Mouse (Mus musculus) neural tube, embryonic 12.5 days (tissue): ENCODE data around the gene Fndc10. TPM values are rescaled to one million over a fixed set of nuclear protein-coding genes. Genes with fewer than 3 reads are reported as not detected.

Source experiments
- ATAC-seq: fragments of 200-750 bp; cut with Nextera tagmentation; 2 replicates; pipeline ENCODE4 v1.8.0; 2017; ENCODE audit warnings: low read depth, mild to moderate bottlenecking, moderate TSS enrichment, moderate library complexity; ENCODE audit not compliant: low FRiP score
- H3K27ac ChIP-seq: fragments of 300-500 bp; sonication (generic); 2 replicates; pipeline ENCODE4 v1.5.1; 2016
- H3K27me3 ChIP-seq: fragments of 300-500 bp; sonication (generic); replicated peaks from 2 replicates; pipeline ENCODE4 v1.6.1; 2016; ENCODE audit warnings: mild to moderate bottlenecking
- H3K36me3 ChIP-seq: fragments of 300-500 bp; sonication (generic); 2 replicates; pipeline ENCODE4 v1.6.1; 2016; ENCODE audit warnings: mild to moderate bottlenecking
- H3K4me1 ChIP-seq: fragments of 300-500 bp; sonication (generic); 2 replicates; pipeline ENCODE4 v1.6.1; 2016
- H3K4me2 ChIP-seq: fragments of 300-500 bp; sonication (generic); replicated peaks from 2 replicates; pipeline ENCODE4 v1.6.1; 2016; ENCODE audit warnings: mild to moderate bottlenecking
- H3K4me3 ChIP-seq: fragments of 300-500 bp; sonication (generic); 2 replicates; pipeline ENCODE4 v1.5.1; 2016
- H3K9ac ChIP-seq: fragments of 300-500 bp; sonication (generic); 2 replicates; pipeline ENCODE4 v1.6.1; 2016; ENCODE audit warnings: mild to moderate bottlenecking
- H3K9me3 ChIP-seq: fragments of 300-500 bp; sonication (generic); 2 replicates; pipeline ENCODE4 v1.6.1; 2016; ENCODE audit warnings: mild to moderate bottlenecking
- WGBS: fragments of 180-500 bp; shearing (Covaris S2); methylation state at CpG from one replicate; pipeline ENCODE4 v1.1.7; 2016; 5-methylcytosine and 5-hydroxymethylcytosine counted together
- polyA plus RNA-seq: library from polyadenylated mRNA; unstranded; fragments of >200 nt; fragmentation: Nextera tagmentation; extraction: Ambion mirVana; gene quantifications from 2 replicates; pipeline ENCODE4 v1.2.1, GENCODE M21; 2016

The Fndc10 gene
- polyA plus RNA-seq, 1 experiment from 2014 or later, result 11.6 TPM

- no peaks in the 10 kb centered on the region for H3K9me3 ChIP-seq
- no peaks in the 10 kb centered on the region for H3K27me3 ChIP-seq
- 94% methylated on average over 8 of the region's 8 CpGs for WGBS
- peaks cover 91% of the 10 kb centered on the region for H3K36me3 ChIP-seq
- H3K4me3 ChIP-seq, result no peak overlapping the region
- H3K27ac ChIP-seq, result no peak overlapping the region
- ATAC-seq, result no peak
- H3K4me1 ChIP-seq, result no peaks in the 10 kb centered on the region
- no peak overlapping the region for H3K4me2 ChIP-seq
- H3K9ac ChIP-seq, result no peak overlapping the region
Observed at GRCm38 (mm10) chr4:155744474-155744873, 50.3 kb downstream of the Fndc10 start.

- H3K27me3 ChIP-seq, result no peaks in the 10 kb centered on the region
- H3K4me1 ChIP-seq, result no peaks in the 10 kb centered on the region
- 93% methylated on average over 5 of the region's 5 CpGs for WGBS
- H3K27ac ChIP-seq, result no peak overlapping the region
- no peak overlapping the region for H3K9ac ChIP-seq
- no peak for ATAC-seq
- no peak overlapping the region for H3K4me2 ChIP-seq
- no peaks in the 10 kb centered on the region for H3K9me3 ChIP-seq
- peaks cover 91% of the 10 kb centered on the region for H3K36me3 ChIP-seq
- H3K4me3 ChIP-seq, result no peak overlapping the region
Observed at GRCm38 (mm10) chr4:155745136-155745535, 51.0 kb downstream of the Fndc10 start.

Other genes with a start within 250 kb of the Fndc10 start
- not detected in 2 replicates for gene Tmem52, start 225.2 kb upstream of the Fndc10 start, polyA plus RNA-seq
- gene Gnb1, start 203.0 kb upstream of the Fndc10 start, polyA plus RNA-seq, result 762 and 837 TPM in 2 replicates
- 86.9 and 88.2 TPM in 2 replicates for gene Nadk, start 132.0 kb upstream of the Fndc10 start, polyA plus RNA-seq
- gene Slc35e2, start 92.9 kb upstream of the Fndc10 start, polyA plus RNA-seq, result 16.2 and 16.7 TPM in 2 replicates
- 76.8 and 79.5 TPM in 2 replicates for gene Cdk11b, start 69.5 kb upstream of the Fndc10 start, polyA plus RNA-seq
- gene Gm10563, start 48.9 kb upstream of the Fndc10 start, polyA plus RNA-seq, result not detected in 2 replicates
- gene Mmp23, start 41.0 kb upstream of the Fndc10 start, polyA plus RNA-seq, result 3.9 and 4.3 TPM in 2 replicates
- gene Mib2, start 25.1 kb upstream of the Fndc10 start, polyA plus RNA-seq, result 33.8 and 38.1 TPM in 2 replicates
- gene Ssu72, start 10.5 kb downstream of the Fndc10 start, polyA plus RNA-seq, result 151 and 160 TPM in 2 replicates
- gene Tmem240, start 40.5 kb downstream of the Fndc10 start, polyA plus RNA-seq, result 6.2 and 6.5 TPM in 2 replicates
- 85.2 and 90.7 TPM in 2 replicates for gene Atad3a, start 66.8 kb downstream of the Fndc10 start, polyA plus RNA-seq
- gene Vwa1, start 80.4 kb downstream of the Fndc10 start, polyA plus RNA-seq, result 16.6 and 17.9 TPM in 2 replicates
- gene Tmem88b, start 91.5 kb downstream of the Fndc10 start, polyA plus RNA-seq, result 0.56 and 0.86 TPM in 2 replicates
- gene Ankrd65, start 96.1 kb downstream of the Fndc10 start, polyA plus RNA-seq, result not detected in 2 replicates
- 226 and 242 TPM in 2 replicates for gene Mrpl20, start 108.5 kb downstream of the Fndc10 start, polyA plus RNA-seq
- 203 and 204 TPM in 2 replicates for gene Ccnl2, start 118.1 kb downstream of the Fndc10 start, polyA plus RNA-seq
- gene Aurkaip1, start 136.9 kb downstream of the Fndc10 start, polyA plus RNA-seq, result 142 and 144 TPM in 2 replicates
- 26.7 and 27.1 TPM in 2 replicates for gene Mxra8, start 145.3 kb downstream of the Fndc10 start, polyA plus RNA-seq
- 26.2 and 32.1 TPM in 2 replicates for gene Dvl1, start 153.1 kb downstream of the Fndc10 start, polyA plus RNA-seq
- 0.28 and 0.56 TPM in 2 replicates for gene Tas1r3, start 169.0 kb downstream of the Fndc10 start, polyA plus RNA-seq
- 19.5 and 22.1 TPM in 2 replicates for gene Cptp, start 175.1 kb downstream of the Fndc10 start, polyA plus RNA-seq
- 77.0 TPM in 2 replicates for gene Ints11, start 175.2 kb downstream of the Fndc10 start, polyA plus RNA-seq
- 46.6 and 52.0 TPM in 2 replicates for gene Pusl1, start 197.4 kb downstream of the Fndc10 start, polyA plus RNA-seq
- gene Acap3, start 197.5 kb downstream of the Fndc10 start, polyA plus RNA-seq, result 65.5 and 68.0 TPM in 2 replicates
- 159 and 167 TPM in 2 replicates for gene Ube2j2, start 249.5 kb downstream of the Fndc10 start, polyA plus RNA-seq